Mouse (Mus musculus) embryo, embryonic 10.5 days (tissue): ENCODE data around the gene Fam120a.

Source experiments
- DNase-seq: peaks from one replicate; pipeline ENCODE4 v3.0.0-alpha.2; 2015; ENCODE audit warnings: low spot score

Fam120a gene

DNA sequence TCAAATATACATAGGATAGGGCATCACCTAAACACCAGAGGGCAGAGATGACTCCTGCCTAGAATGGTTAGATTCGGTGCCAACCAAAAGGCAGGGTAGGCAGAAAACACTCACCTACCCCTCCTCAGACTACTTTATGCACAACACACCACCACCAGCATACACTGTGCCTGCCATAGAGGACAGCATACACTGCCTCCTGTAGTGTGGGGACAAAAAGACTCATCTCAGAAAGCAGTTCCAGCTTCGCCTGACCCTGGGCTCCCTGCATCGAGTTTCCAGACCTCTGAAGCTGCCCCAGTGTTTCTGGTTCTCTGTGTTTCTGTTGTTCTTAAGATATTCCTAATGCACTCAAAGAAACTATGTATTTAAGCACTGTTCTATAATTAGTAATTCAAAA lies 54.7 kb downstream of the Fam120a start:
- no peak for DNase-seq

- no peak for DNase-seq
Measured at GRCm38 (mm10) chr13:48911426-48911825, 56.4 kb downstream of the Fam120a start.

GRCm38 (mm10) chr13:48905458-48905857 lies 62.4 kb downstream of the Fam120a start:
- DNase-seq = no peak

GRCm38 (mm10) chr13:48895376-48895775 lies 72.4 kb downstream of the Fam120a start:
- DNase-seq = no peak

GRCm38 (mm10) chr13:48890260-48890960 lies 77.4 kb downstream of the Fam120a start:
- DNase-seq = no peak

DNA sequence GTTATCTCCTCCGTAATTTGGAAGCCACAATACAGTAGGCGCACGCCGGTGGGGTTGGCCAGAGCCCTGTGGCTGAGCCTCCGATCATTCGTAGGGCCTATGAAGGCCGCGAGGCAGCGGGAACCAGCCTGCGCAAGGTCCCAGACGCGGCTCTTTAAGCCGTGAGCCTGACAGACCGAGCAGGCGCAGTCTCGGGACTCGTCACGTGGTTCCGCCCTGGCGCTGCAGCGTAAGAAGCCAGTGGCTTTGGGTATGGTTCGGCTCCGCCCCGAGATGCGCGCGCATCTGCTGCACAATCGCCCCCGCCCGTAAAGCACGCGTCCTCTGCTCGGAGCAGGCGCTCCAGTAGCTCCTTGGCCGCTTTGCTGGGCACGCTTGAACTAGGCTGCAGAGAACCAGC lies 89.3 kb downstream of the Fam120a start:
- DNase-seq = peak; percentile 98

DNA sequence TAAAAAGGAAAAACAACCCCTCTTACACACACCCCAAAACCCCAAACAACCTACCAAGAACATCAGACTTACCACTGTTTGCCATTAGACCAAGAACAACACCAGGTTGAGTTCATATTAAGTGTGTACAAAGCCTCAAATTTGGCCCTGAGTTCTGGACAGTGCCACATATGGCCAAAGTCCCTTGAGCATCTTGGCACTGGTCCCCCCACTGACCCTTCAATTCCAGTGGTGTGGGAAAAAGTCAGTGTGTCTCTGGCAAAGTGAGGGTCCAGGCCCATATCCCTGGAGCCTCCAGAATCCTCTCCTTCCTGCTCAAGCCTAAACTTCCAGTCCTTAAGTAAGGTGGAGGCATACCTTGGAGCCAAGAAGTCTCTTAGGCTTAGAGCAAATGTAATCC lies 90.0 kb downstream of the Fam120a start:
- DNase-seq = peak; percentile 10

- DNase-seq = no peak
Measured at GRCm38 (mm10) chr13:48872726-48873125, 95.1 kb downstream of the Fam120a start.

GRCm38 (mm10) chr13:48871887-48872606 lies 95.8 kb downstream of the Fam120a start:
- DNase-seq = no peak

GRCm38 (mm10) chr13:48870771-48871731 lies 96.8 kb downstream of the Fam120a start, which contains the start of gene Phf2:
Gene Phf2 (minus strand): TSS chr13:48871119.
- DNase-seq = peak; percentile 59

GRCm38 (mm10) chr13:48869950-48870770 lies 97.7 kb downstream of the Fam120a start:
- DNase-seq = peak; percentile 32

GRCm38 (mm10) chr13:48869600-48869949 lies 98.2 kb downstream of the Fam120a start:
- peak; percentile 57 for DNase-seq

GRCm38 (mm10) chr13:48869088-48869487 lies 98.7 kb downstream of the Fam120a start:
- no peak for DNase-seq

GRCm38 (mm10) chr13:48864673-48865356 lies 103.0 kb downstream of the Fam120a start:
- DNase-seq = no peak

GRCm38 (mm10) chr13:48863556-48863955 lies 104.3 kb downstream of the Fam120a start:
- DNase-seq = no peak

- DNase-seq = no peak
Measured at GRCm38 (mm10) chr13:48861913-48862312, 105.9 kb downstream of the Fam120a start.

DNA sequence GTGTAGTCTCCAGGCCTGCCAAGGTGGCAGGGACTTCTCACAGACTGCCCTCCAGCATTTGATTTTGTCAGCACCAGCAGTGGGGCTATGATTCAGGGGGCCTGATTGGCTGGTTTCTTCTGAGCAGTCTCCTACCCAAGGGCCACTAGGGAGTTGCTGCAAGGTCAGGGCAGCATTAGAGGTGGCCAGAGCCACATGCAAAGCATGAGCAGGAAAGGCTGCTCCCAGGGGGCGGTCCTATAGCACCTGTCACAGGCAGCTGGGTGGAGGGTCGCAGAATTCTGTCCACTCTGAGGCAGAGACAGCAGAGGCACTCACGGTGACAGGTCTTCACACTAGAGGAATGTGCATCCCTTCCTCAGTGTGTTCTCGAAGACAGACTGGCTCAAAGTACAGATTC lies 109.0 kb downstream of the Fam120a start:
- no peak for DNase-seq

GRCm38 (mm10) chr13:48858054-48858453 lies 109.8 kb downstream of the Fam120a start:
- no peak for DNase-seq

DNA sequence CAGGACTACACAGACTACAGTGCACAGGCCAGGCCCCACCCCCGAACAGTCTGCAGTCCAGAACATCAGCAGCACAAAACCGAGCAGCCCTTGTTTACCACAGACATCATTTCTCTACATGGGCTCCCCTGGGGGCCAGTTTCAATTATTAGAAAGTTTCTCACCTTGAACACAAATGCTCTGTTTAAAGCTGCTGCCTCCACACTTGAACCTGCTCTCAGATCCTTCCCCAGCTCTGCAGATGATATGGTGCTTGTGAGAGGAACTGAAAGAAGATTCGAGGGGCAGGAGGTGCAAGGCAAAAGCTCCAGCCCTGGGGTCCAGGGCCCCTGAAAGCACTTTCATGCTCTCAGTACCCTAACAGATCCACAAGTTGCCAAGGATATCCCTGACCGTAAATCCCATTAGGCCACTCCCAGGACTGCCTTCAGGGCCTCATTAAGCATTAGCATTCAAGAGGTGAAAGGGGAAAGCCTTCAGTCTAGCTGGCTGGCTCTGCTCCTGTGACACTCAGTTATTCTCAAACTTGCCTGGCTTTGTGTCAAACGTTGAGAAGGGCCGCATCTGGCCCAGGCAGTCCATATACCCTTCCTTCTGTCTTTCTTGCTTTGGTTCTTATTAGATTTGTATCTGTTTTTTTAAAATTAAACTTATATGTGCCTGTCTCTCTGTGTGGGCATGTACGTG lies 110.4 kb downstream of the Fam120a start:
- DNase-seq = peak; percentile 23

- DNase-seq = no peak
Measured at GRCm38 (mm10) chr13:48853947-48854346, 113.9 kb downstream of the Fam120a start.
